Mouse (Mus musculus): ENCODE results near the gene Zfp697. TPM values are rescaled to one million over a fixed set of nuclear protein-coding genes. Genes with fewer than 3 reads are reported as not detected.
"Not testable (repeated sequence)": the region's sequence is repeated elsewhere in the genome, so short reads cannot be mapped to it uniquely, and the experiment has no call there.

Zfp697 gene
- total RNA-seq, 2 experiments from 2014 or later = 39.2 to 42.4 TPM

GRCm38 (mm10) chr3:98453786-98454185 is 71.5 kb downstream of the Zfp697 start:
- intact Hi-C loops (cut with DNase I) = not testable (repeated sequence)

GRCm38 (mm10) chr3:98457026-98457425 is 74.8 kb downstream of the Zfp697 start, which contains the start of gene Gm4450:
Gene Gm4450, minus strand, starts transcription at chr3:98457126.
- intact Hi-C loops (cut with DNase I); DNase-seq (ENCODE audit: extremely low spot score in 1 of 2, low spot score in 2 of 2): not testable (repeated sequence)

More at GRCm38 (mm10) chr3:98453786-98454185, 71.5 kb downstream of the Zfp697 start:
- DNase-seq (ENCODE audit: extremely low spot score in 1 of 2, low spot score in 2 of 2) = not testable (repeated sequence)

GRCm38 (mm10) chr3:98469323-98469722 is 87.1 kb downstream of the Zfp697 start:
- DNase-seq (ENCODE audit: extremely low spot score in 1 of 2, low spot score in 2 of 2); intact Hi-C loops (cut with DNase I): not testable (repeated sequence)

GRCm38 (mm10) chr3:98471057-98471456 is 88.8 kb downstream of the Zfp697 start:
- intact Hi-C loops (cut with DNase I); DNase-seq (ENCODE audit: extremely low spot score in 1 of 2, low spot score in 2 of 2): not testable (repeated sequence)

- intact Hi-C loops (cut with DNase I); DNase-seq (ENCODE audit: extremely low spot score in 1 of 2, low spot score in 2 of 2): not testable (repeated sequence)
These were observed 89.2 kb downstream of the Zfp697 start for GRCm38 (mm10) chr3:98471499-98471898.

GRCm38 (mm10) chr3:98494184-98494583 is 111.9 kb downstream of the Zfp697 start:
- DNase-seq (ENCODE audit: extremely low spot score in 1 of 2, low spot score in 2 of 2); intact Hi-C loops (cut with DNase I): not testable (repeated sequence)

- DNase-seq (ENCODE audit: extremely low spot score in 1 of 2, low spot score in 2 of 2); intact Hi-C loops (cut with DNase I): not testable (repeated sequence)
These were observed 112.8 kb downstream of the Zfp697 start for GRCm38 (mm10) chr3:98495055-98495454.

- intact Hi-C loops (cut with DNase I); DNase-seq (ENCODE audit: extremely low spot score in 1 of 2, low spot score in 2 of 2): not testable (repeated sequence)
These were observed 114.5 kb downstream of the Zfp697 start for GRCm38 (mm10) chr3:98496762-98497161.

- intact Hi-C loops (cut with DNase I); DNase-seq (ENCODE audit: extremely low spot score in 1 of 2, low spot score in 2 of 2): not testable (repeated sequence)
These were observed 115.1 kb downstream of the Zfp697 start for GRCm38 (mm10) chr3:98497401-98497800.

- intact Hi-C loops (cut with DNase I); DNase-seq (ENCODE audit: extremely low spot score in 1 of 2, low spot score in 2 of 2): not testable (repeated sequence)
These were observed 125.0 kb downstream of the Zfp697 start for GRCm38 (mm10) chr3:98507229-98507628.

- intact Hi-C loops (cut with DNase I); DNase-seq (ENCODE audit: extremely low spot score in 1 of 2, low spot score in 2 of 2): not testable (repeated sequence)
These were observed 128.2 kb downstream of the Zfp697 start, which contains the start of gene Hsd3b4 for GRCm38 (mm10) chr3:98510414-98510813. Gene Hsd3b4, minus strand, starts transcription at chr3:98510514.

- DNase-seq (ENCODE audit: extremely low spot score in 1 of 2, low spot score in 2 of 2); intact Hi-C loops (cut with DNase I): not testable (repeated sequence)
These were observed 140.5 kb downstream of the Zfp697 start for GRCm38 (mm10) chr3:98522779-98523178.

- intact Hi-C loops (cut with DNase I); DNase-seq (ENCODE audit: extremely low spot score in 1 of 2, low spot score in 2 of 2): not testable (repeated sequence)
These were observed 142.3 kb downstream of the Zfp697 start for GRCm38 (mm10) chr3:98524552-98524951.

- intact Hi-C loops (cut with DNase I); DNase-seq (ENCODE audit: extremely low spot score in 1 of 2, low spot score in 2 of 2): not testable (repeated sequence)
These were observed 142.7 kb downstream of the Zfp697 start for GRCm38 (mm10) chr3:98524978-98525377.

GRCm38 (mm10) chr3:98547641-98548040 is 165.4 kb downstream of the Zfp697 start:
- intact Hi-C loops (cut with DNase I); DNase-seq (ENCODE audit: extremely low spot score in 1 of 2, low spot score in 2 of 2): not testable (repeated sequence)

GRCm38 (mm10) chr3:98548495-98548894 is 166.2 kb downstream of the Zfp697 start:
- intact Hi-C loops (cut with DNase I); DNase-seq (ENCODE audit: extremely low spot score in 1 of 2, low spot score in 2 of 2): not testable (repeated sequence)

GRCm38 (mm10) chr3:98550215-98550614 is 168.0 kb downstream of the Zfp697 start:
- intact Hi-C loops (cut with DNase I); DNase-seq (ENCODE audit: extremely low spot score in 1 of 2, low spot score in 2 of 2): not testable (repeated sequence)

- intact Hi-C loops (cut with DNase I); DNase-seq (ENCODE audit: extremely low spot score in 1 of 2, low spot score in 2 of 2): not testable (repeated sequence)
These were observed 168.6 kb downstream of the Zfp697 start for GRCm38 (mm10) chr3:98550832-98551231.

- intact Hi-C loops (cut with DNase I); DNase-seq (ENCODE audit: extremely low spot score in 1 of 2, low spot score in 2 of 2): not testable (repeated sequence)
These were observed 178.4 kb downstream of the Zfp697 start for GRCm38 (mm10) chr3:98560711-98561110.

- intact Hi-C loops (cut with DNase I); DNase-seq (ENCODE audit: extremely low spot score in 1 of 2, low spot score in 2 of 2): not testable (repeated sequence)
These were observed 181.6 kb downstream of the Zfp697 start for GRCm38 (mm10) chr3:98563831-98564230.

GRCm38 (mm10) chr3:98564894-98565293 is 182.6 kb downstream of the Zfp697 start:
- intact Hi-C loops (cut with DNase I); DNase-seq (ENCODE audit: extremely low spot score in 1 of 2, low spot score in 2 of 2): not testable (repeated sequence)

Data from left cerebral cortex, postnatal 10 days (tissue).